Mouse (Mus musculus): ENCODE measurements around the gene Zkscan6. TPM values are rescaled to one million over a fixed set of nuclear protein-coding genes. Genes with fewer than 3 reads are reported as not detected.

The Zkscan6 gene
- total RNA-seq (2015; ENCODE audit: low replicate concordance) (0.42 and 1.8 TPM in 2 replicates), total RNA-seq (2017; ENCODE audit: low replicate concordance) (2.6 and 5.4 TPM in 2 replicates)

GRCm38 (mm10) chr11:65806909-65807504 lies at the start of gene Zkscan6:
Gene Zkscan6 (plus strand): TSS chr11:65807175.
- ATAC-seq (replicated peaks; ENCODE audit: low FRiP score, poor library complexity, severe bottlenecking): peak; percentile 94

GRCm38 (mm10) chr11:65759350-65759749 lies 47.6 kb upstream of the Zkscan6 start:
- ATAC-seq (replicated peaks; ENCODE audit: low FRiP score, poor library complexity, severe bottlenecking): no peak

- ATAC-seq (replicated peaks; ENCODE audit: low FRiP score, poor library complexity, severe bottlenecking): no peak
These were observed 46.1 kb upstream of the Zkscan6 start for GRCm38 (mm10) chr11:65760912-65761311.

GRCm38 (mm10) chr11:65768445-65768844 lies 38.5 kb upstream of the Zkscan6 start:
- ATAC-seq (replicated peaks; ENCODE audit: low FRiP score, poor library complexity, severe bottlenecking): no peak

GRCm38 (mm10) chr11:65769990-65770389 lies 37.0 kb upstream of the Zkscan6 start:
- ATAC-seq (replicated peaks; ENCODE audit: low FRiP score, poor library complexity, severe bottlenecking): no peak

- ATAC-seq (replicated peaks; ENCODE audit: low FRiP score, poor library complexity, severe bottlenecking): no peak
These were observed 35.4 kb upstream of the Zkscan6 start for GRCm38 (mm10) chr11:65771546-65771945.

GRCm38 (mm10) chr11:65773535-65773934 lies 33.4 kb upstream of the Zkscan6 start:
- ATAC-seq (replicated peaks; ENCODE audit: low FRiP score, poor library complexity, severe bottlenecking): peak; percentile 77

GRCm38 (mm10) chr11:65773946-65774656 lies 32.9 kb upstream of the Zkscan6 start:
- ATAC-seq (replicated peaks; ENCODE audit: low FRiP score, poor library complexity, severe bottlenecking): peak; percentile 75; the same call in 1 of the 2 replicates

GRCm38 (mm10) chr11:65776906-65777611 lies 29.9 kb upstream of the Zkscan6 start:
- ATAC-seq (replicated peaks; ENCODE audit: low FRiP score, poor library complexity, severe bottlenecking): no peak

- no peak for ATAC-seq (replicated peaks; ENCODE audit: low FRiP score, poor library complexity, severe bottlenecking)
These were observed 29.2 kb upstream of the Zkscan6 start for GRCm38 (mm10) chr11:65777810-65778209.

- no peak for ATAC-seq (replicated peaks; ENCODE audit: low FRiP score, poor library complexity, severe bottlenecking)
These were observed 27.9 kb upstream of the Zkscan6 start for GRCm38 (mm10) chr11:65779066-65779465.

- no peak for ATAC-seq (replicated peaks; ENCODE audit: low FRiP score, poor library complexity, severe bottlenecking)
These were observed 27.4 kb upstream of the Zkscan6 start for GRCm38 (mm10) chr11:65779578-65779977.

- ATAC-seq (replicated peaks; ENCODE audit: low FRiP score, poor library complexity, severe bottlenecking): no peak
These were observed 25.4 kb upstream of the Zkscan6 start for GRCm38 (mm10) chr11:65781596-65781995.

GRCm38 (mm10) chr11:65786160-65786559 lies 20.8 kb upstream of the Zkscan6 start:
- ATAC-seq (replicated peaks; ENCODE audit: low FRiP score, poor library complexity, severe bottlenecking): no peak

GRCm38 (mm10) chr11:65787421-65788151 lies 19.4 kb upstream of the Zkscan6 start:
- peak; percentile 55 for ATAC-seq (replicated peaks; ENCODE audit: low FRiP score, poor library complexity, severe bottlenecking)

GRCm38 (mm10) chr11:65788154-65788553 lies 18.8 kb upstream of the Zkscan6 start, which contains the start of gene Map2k4:
Gene Map2k4 (minus strand): TSS chr11:65788297.
- ATAC-seq (replicated peaks; ENCODE audit: low FRiP score, poor library complexity, severe bottlenecking): peak; percentile 96

GRCm38 (mm10) chr11:65794428-65795219 lies 12.4 kb upstream of the Zkscan6 start:
- peak; percentile 70; the same call in 1 of the 2 replicates for ATAC-seq (replicated peaks; ENCODE audit: low FRiP score, poor library complexity, severe bottlenecking)

- ATAC-seq (replicated peaks; ENCODE audit: low FRiP score, poor library complexity, severe bottlenecking): no peak
These were observed 11.1 kb upstream of the Zkscan6 start for GRCm38 (mm10) chr11:65795896-65796295.

GRCm38 (mm10) chr11:65801899-65802298 lies 5.1 kb upstream of the Zkscan6 start:
- ATAC-seq (replicated peaks; ENCODE audit: low FRiP score, poor library complexity, severe bottlenecking): no peak
